Mouse (Mus musculus) C2C12 (cell line): ENCODE results near the gene Apod. TPM values are rescaled to one million over a fixed set of nuclear protein-coding genes. Genes with fewer than 3 reads are reported as not detected.

Source experiments
- H3K27me3 ChIP-seq: one replicate; pipeline ENCODE4 v1.6.1; 2011; ENCODE audit not compliant: control insufficient read depth, insufficient read depth, insufficient read length
- H3K36me3 ChIP-seq: one replicate; pipeline ENCODE4 v1.6.1; 2011; ENCODE audit not compliant: control insufficient read depth, insufficient read depth
- H3K4me3 ChIP-seq: one replicate; pipeline ENCODE4 v1.5.1; 2011; ENCODE audit warnings: mild to moderate bottlenecking, control low read depth; ENCODE audit not compliant: poor library complexity, insufficient read depth, severe bottlenecking
- H3K79me2 ChIP-seq: one replicate; pipeline ENCODE4 v1.6.1; 2011; ENCODE audit not compliant: control insufficient read depth, insufficient read depth
- H3K79me3 ChIP-seq: one replicate; pipeline ENCODE4 v1.6.1; 2011; ENCODE audit warnings: low read depth, control low read depth
- H3ac ChIP-seq: one replicate; pipeline ENCODE3; 2011; ENCODE audit warnings: low read depth; ENCODE audit not compliant: control insufficient read depth, insufficient read length
- CEBPB ChIP-seq: IDR thresholded peaks from one replicate; pipeline ENCODE4 v1.6.1; 2011; ENCODE audit warnings: low read depth, mild to moderate bottlenecking, control low read depth, moderate library complexity
- CTCF ChIP-seq: IDR thresholded peaks from one replicate; pipeline ENCODE4 v1.5.1; 2011; ENCODE audit not compliant: control insufficient read depth, insufficient read depth, insufficient read length
- FOSL1 ChIP-seq: IDR thresholded peaks from one replicate; pipeline ENCODE4 v1.8.0; 2011; ENCODE audit warnings: mild to moderate bottlenecking, low read length; ENCODE audit not compliant: poor library complexity, insufficient read depth, severe bottlenecking
- MAX ChIP-seq: IDR thresholded peaks from one replicate; pipeline ENCODE4 v1.6.1; 2011; ENCODE audit warnings: mild to moderate bottlenecking, control low read depth
- MYOD1 ChIP-seq: IDR thresholded peaks from one replicate; pipeline ENCODE4 v1.6.1; 2011; ENCODE audit warnings: low read depth; ENCODE audit not compliant: control insufficient read depth, insufficient read length
- MYOG ChIP-seq: IDR thresholded peaks from one replicate; pipeline ENCODE4 v1.6.1; 2011; ENCODE audit not compliant: control insufficient read depth, insufficient read length; ENCODE audit errors: extremely low read depth
- USF1 ChIP-seq: IDR thresholded peaks from one replicate; pipeline ENCODE4 v1.6.1; 2011; ENCODE audit warnings: low read depth, mild to moderate bottlenecking, control low read depth, moderate library complexity
- polyA plus RNA-seq: library from polyadenylated mRNA; unstranded; fragments of >200 nt; fragmentation: generic; extraction: Trizol; gene quantifications from one replicate; pipeline ENCODE4 v1.2.1, GENCODE M21; 2012; ENCODE audit warnings: missing spikeins

Apod gene
- polyA plus RNA-seq, 1 experiment: 0.07 TPM

DNA sequence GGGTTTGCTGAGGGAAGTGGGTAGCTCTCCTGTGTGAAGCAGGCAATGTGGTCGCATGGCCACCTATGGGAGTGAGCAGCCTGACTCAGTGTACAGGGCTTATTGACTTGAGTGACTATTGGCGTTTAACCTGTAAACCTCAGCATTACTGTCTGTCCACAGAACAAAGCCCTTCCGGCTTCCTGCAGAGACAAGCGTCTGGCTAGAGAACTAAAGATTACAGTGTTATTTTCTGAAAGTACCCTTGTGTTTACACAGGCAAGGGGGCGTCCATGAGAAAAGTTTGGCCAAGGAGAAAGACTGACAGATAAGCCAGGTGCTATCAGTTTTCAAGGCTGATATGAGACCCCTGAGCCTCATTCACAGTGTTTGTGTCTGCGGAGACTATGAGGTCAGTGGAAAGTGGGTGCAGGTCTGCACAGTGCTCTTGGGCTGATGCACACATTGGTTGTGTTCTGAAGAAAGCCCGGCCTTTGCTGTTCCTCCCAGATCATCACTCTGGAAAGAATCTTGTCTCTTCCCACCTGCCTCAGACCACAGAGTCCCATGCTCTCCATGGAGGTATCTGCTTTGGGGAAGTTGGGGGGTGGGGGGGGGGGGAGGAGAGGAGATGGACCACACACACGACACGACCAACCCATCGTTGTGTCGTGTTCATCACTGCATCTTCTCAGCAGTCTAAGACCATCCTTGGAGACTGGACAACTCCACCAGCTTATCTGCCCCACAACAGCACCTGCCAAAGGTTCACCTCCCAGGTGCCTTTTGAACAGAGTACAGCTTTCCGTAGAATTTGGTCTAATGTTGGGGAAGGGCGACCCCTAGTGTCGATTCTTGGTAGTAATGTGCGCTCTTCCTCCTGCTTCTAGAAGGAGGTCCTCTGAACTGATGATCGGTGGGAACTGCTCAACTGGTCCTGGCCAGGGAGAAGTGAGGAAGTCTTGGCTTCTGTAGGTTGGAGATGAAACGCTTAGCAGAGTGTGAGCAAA is 40.0 kb upstream of the Apod start:
- H3ac ChIP-seq: peak overlapping the region; percentile 27
- H3K36me3 ChIP-seq: no peaks in the 10 kb centered on the region
- H3K4me3 ChIP-seq: no peak overlapping the region
- H3K27me3 ChIP-seq: peaks cover 5% of the 10 kb centered on the region
- H3K79me3 ChIP-seq: no peaks in the 10 kb centered on the region
- H3K79me2 ChIP-seq: no peaks in the 10 kb centered on the region
- peak; percentile 48 for TF ChIP-seq CTCF
- no peak for TF ChIP-seq MAX

GRCm38 (mm10) chr16:31352996-31353395 is 38.4 kb upstream of the Apod start:
- Histone ChIP-seq H3ac (no peak overlapping the region), H3K79me3 (no peaks in the 10 kb centered on the region), H3K4me3 (no peak overlapping the region), H3K36me3 (no peaks in the 10 kb centered on the region), H3K79me2 (no peaks in the 10 kb centered on the region), H3K27me3 (peaks cover 5% of the 10 kb centered on the region)
- TF ChIP-seq MYOG: no peak
- no peak for TF ChIP-seq USF1
- no peak for TF ChIP-seq FOSL1
- no peak for TF ChIP-seq MYOD1
- no peak for TF ChIP-seq MAX
- TF ChIP-seq CTCF: no peak
- TF ChIP-seq CEBPB: no peak

GRCm38 (mm10) chr16:31347581-31347980 is 33.0 kb upstream of the Apod start:
- no peaks in the 10 kb centered on the region for H3K27me3 ChIP-seq
- TF ChIP-seq FOSL1 (no peak), MYOD1 (no peak), CEBPB (no peak), MYOG (no peak), CTCF (peak; percentile 61), USF1 (no peak)
- H3K4me3 ChIP-seq: no peak overlapping the region
- no peaks in the 10 kb centered on the region for H3K79me2 ChIP-seq
- H3ac ChIP-seq: no peak overlapping the region
- H3K79me3 ChIP-seq: no peaks in the 10 kb centered on the region
- H3K36me3 ChIP-seq: no peaks in the 10 kb centered on the region

GRCm38 (mm10) chr16:31342966-31343365 is 28.4 kb upstream of the Apod start:
- no peak overlapping the region for H3ac ChIP-seq
- H3K27me3 ChIP-seq: no peaks in the 10 kb centered on the region
- H3K4me3 ChIP-seq: no peak overlapping the region

DNA sequence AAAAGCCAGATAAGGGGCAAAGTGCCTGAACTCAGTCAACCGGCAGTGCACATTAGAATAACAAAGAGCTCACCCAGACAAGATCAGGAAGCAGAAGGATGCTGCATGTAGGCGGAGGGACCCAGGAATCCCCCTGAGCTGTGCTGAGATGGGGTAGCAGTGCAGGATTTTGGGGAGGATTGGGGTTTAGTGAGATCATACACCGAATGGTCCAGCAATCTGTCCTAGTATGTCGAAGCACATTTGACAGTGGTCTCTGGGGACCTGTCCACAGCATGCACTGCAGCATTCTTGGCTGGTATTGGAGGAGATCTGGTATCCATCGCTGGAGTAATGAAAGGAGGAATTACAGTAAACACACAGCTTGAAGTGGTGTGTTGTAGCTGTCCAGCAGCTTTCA is 27.9 kb upstream of the Apod start:
- no peaks in the 10 kb centered on the region for H3K27me3 ChIP-seq
- H3K36me3 ChIP-seq: no peaks in the 10 kb centered on the region
- no peak overlapping the region for H3K4me3 ChIP-seq
- TF ChIP-seq CEBPB (no peak), MYOD1 (no peak), MYOG (no peak), FOSL1 (no peak), MAX (no peak)
- no peaks in the 10 kb centered on the region for H3K79me3 ChIP-seq
- H3K79me2 ChIP-seq: no peaks in the 10 kb centered on the region
- H3ac ChIP-seq: no peak overlapping the region

More at GRCm38 (mm10) chr16:31342966-31343365, 28.4 kb upstream of the Apod start:
- Histone ChIP-seq H3K36me3 (no peaks in the 10 kb centered on the region), H3K79me2 (no peaks in the 10 kb centered on the region), H3K79me3 (no peaks in the 10 kb centered on the region)
- TF ChIP-seq CTCF (no peak), MYOD1 (no peak)

DNA sequence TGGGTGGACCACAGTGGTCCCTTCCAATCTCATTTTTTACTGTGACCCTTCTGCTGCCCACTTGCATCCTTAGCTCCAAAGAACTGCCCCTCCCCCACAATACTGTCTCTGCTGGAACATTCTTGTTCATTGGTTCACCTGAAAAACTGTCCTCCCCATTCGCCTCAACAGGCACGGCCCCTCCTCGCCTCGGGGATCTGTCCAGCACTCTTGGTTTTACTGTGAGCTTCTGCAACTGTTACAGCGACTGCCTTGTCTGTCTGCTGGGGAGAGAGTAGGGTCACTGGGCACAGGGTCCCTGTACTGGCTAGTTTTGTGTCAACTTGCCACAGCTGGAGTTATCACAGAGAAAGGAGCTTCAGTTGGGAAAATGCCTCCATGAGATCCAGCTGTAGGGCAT is 24.7 kb upstream of the Apod start:
- Histone ChIP-seq H3K79me3 (no peaks in the 10 kb centered on the region), H3ac (no peak overlapping the region), H3K4me3 (no peak overlapping the region), H3K27me3 (no peaks in the 10 kb centered on the region), H3K79me2 (no peaks in the 10 kb centered on the region), H3K36me3 (no peaks in the 10 kb centered on the region)
- TF ChIP-seq USF1: no peak
- TF ChIP-seq FOSL1: no peak
- no peak for TF ChIP-seq MAX
- TF ChIP-seq MYOG: no peak
- TF ChIP-seq CEBPB: no peak
- no peak for TF ChIP-seq MYOD1
- no peak for TF ChIP-seq CTCF
